Mouse (Mus musculus): ENCODE results near the gene Plcl2.
"Not testable (repeated sequence)": the region's sequence is repeated elsewhere in the genome, so short reads cannot be mapped to it uniquely, and the experiment has no call there.

Plcl2 gene

GRCm38 (mm10) chr17:50667596-50667995, 158.4 kb downstream of the Plcl2 start:
- DNase-seq (ENCODE audit: low read depth, low spot score): no peak

- DNase-seq (ENCODE audit: low read depth, low spot score): no peak
These were observed 159.5 kb downstream of the Plcl2 start for GRCm38 (mm10) chr17:50668681-50669208.

- DNase-seq (ENCODE audit: low read depth, low spot score): no peak
These were observed 162.2 kb downstream of the Plcl2 start for GRCm38 (mm10) chr17:50671416-50671815.

GRCm38 (mm10) chr17:50674580-50674979, 165.4 kb downstream of the Plcl2 start:
- DNase-seq (ENCODE audit: low read depth, low spot score): no peak

- DNase-seq (ENCODE audit: low read depth, low spot score): no peak
These were observed 166.0 kb downstream of the Plcl2 start for GRCm38 (mm10) chr17:50675231-50675630.

GRCm38 (mm10) chr17:50677334-50677733, 168.1 kb downstream of the Plcl2 start:
- DNase-seq (ENCODE audit: low read depth, low spot score): no peak

- peak; percentile 44 for DNase-seq (ENCODE audit: low read depth, low spot score)
These were observed 168.9 kb downstream of the Plcl2 start for GRCm38 (mm10) chr17:50677978-50678712.

- peak; percentile 9 for DNase-seq (ENCODE audit: low read depth, low spot score)
These were observed 169.5 kb downstream of the Plcl2 start for GRCm38 (mm10) chr17:50678748-50679147.

GRCm38 (mm10) chr17:50679613-50680534, 170.7 kb downstream of the Plcl2 start:
- DNase-seq (ENCODE audit: low read depth, low spot score): peak; percentile 90

- DNase-seq (ENCODE audit: low read depth, low spot score): no peak
These were observed 173.5 kb downstream of the Plcl2 start for GRCm38 (mm10) chr17:50682696-50683095.

- peak; percentile 10 for DNase-seq (ENCODE audit: low read depth, low spot score)
These were observed 175.9 kb downstream of the Plcl2 start for GRCm38 (mm10) chr17:50684960-50685645.

GRCm38 (mm10) chr17:50687670-50688069, 178.5 kb downstream of the Plcl2 start:
- no peak for DNase-seq (ENCODE audit: low read depth, low spot score)

GRCm38 (mm10) chr17:50688135-50688534, 178.9 kb downstream of the Plcl2 start:
- DNase-seq (ENCODE audit: low read depth, low spot score): no peak

- not testable (repeated sequence) for DNase-seq (ENCODE audit: low read depth, low spot score)
These were observed 189.2 kb downstream of the Plcl2 start for GRCm38 (mm10) chr17:50698410-50698809.

- no peak for DNase-seq (ENCODE audit: low read depth, low spot score)
These were observed 201.5 kb downstream of the Plcl2 start for GRCm38 (mm10) chr17:50710497-50711222.

GRCm38 (mm10) chr17:50717586-50717985, 208.4 kb downstream of the Plcl2 start:
- no peak for DNase-seq (ENCODE audit: low read depth, low spot score)

GRCm38 (mm10) chr17:50724376-50724775, 215.2 kb downstream of the Plcl2 start:
- no peak for DNase-seq (ENCODE audit: low read depth, low spot score)

GRCm38 (mm10) chr17:50726265-50726664, 217.1 kb downstream of the Plcl2 start:
- no peak for DNase-seq (ENCODE audit: low read depth, low spot score)

- no peak for DNase-seq (ENCODE audit: low read depth, low spot score)
These were observed 219.8 kb downstream of the Plcl2 start for GRCm38 (mm10) chr17:50729031-50729430.

GRCm38 (mm10) chr17:50729577-50729976, 220.4 kb downstream of the Plcl2 start:
- no peak for DNase-seq (ENCODE audit: low read depth, low spot score)

GRCm38 (mm10) chr17:50730896-50731295, 221.7 kb downstream of the Plcl2 start:
- DNase-seq (ENCODE audit: low read depth, low spot score): no peak
